Comparison of ENCODE assay signal across 18 mouse cellular contexts in the genomic region with DNA sequence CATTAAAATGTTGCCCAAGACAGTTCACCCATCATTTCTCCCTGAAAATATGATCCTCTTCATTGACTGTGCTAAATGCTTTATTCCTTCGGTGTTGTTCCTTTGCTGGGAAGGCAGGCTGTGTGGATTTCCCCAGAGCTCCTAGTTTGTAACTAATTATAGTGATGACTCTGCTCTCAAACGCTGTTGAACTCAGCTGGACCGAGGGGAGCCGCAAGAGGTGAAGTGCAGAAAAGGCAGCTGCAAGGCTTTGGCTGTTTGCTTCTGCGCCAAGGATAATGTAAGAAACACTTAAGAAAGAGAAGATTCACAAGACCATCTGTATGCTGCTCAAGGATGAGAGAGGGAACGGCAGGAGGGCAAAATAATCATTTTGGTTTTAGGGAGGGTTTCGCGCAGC.
DNase-seq lines count a peak whose midpoint lies in the region; ATAC-seq lines count a peak whose summit lies in the region.
"Had no signal": no experiment of that assay in that cellular context is flagged by ENCODE, and none has a peak within 500 bp of the region (broad histone marks: within the 10 kb centered on the region; RNA-seq: fewer than 3 reads in every experiment).

No protein-coding gene starts in this region.

- no peak overlapping the region for H3K9ac ChIP-seq in hindbrain, embryonic 16.5 days (ENCODE audit: low read depth, low read length)
- H3K9ac ChIP-seq: hindbrain, embryonic 14.5 days; limb, embryonic 13.5 days; liver, embryonic 15.5 days had no signal

- DNase-seq in hindbrain, embryonic 10.5 days (ENCODE audit: low spot score) = no peak
- peak; percentile 20 for DNase-seq in urinary bladder, postnatal 14 days (ENCODE audit: low spot score)
- DNase-seq in urinary bladder, adult 18-20 months (ENCODE audit: low spot score in 2 of 2) = no peak
- peak; percentile 54 to 57 for DNase-seq in heart, postnatal 10 days
- no peak for DNase-seq in B cell, adult 2 months
- DNase-seq in spleen, postnatal 36 days (ENCODE audit: low spot score in 2 of 2) = no peak
- DNase-seq: adrenal gland, postnatal 10 days; cerebellum, adult 9-11 months; kidney, adult 8-10 months; right cerebral cortex, adult 18-20 months had no signal

- no peak; the same call in 1 of the 2 replicates for ATAC-seq in hindbrain, embryonic 16.5 days
- ATAC-seq: forebrain, embryonic 16.5 days had no signal

- no peaks in the 10 kb centered on the region for H3K4me1 ChIP-seq in hindbrain, embryonic 16.5 days (ENCODE audit: control insufficient read depth, insufficient read depth, low read depth, low read length)
- no peaks in the 10 kb centered on the region for H3K4me1 ChIP-seq in hindbrain, embryonic 10.5 days (replicated peaks)
- H3K4me1 ChIP-seq: limb, embryonic 13.5 days; liver, embryonic 15.5 days; midbrain, embryonic 10.5 days had no signal

- no peaks in the 10 kb centered on the region for H3K9me3 ChIP-seq in hindbrain, embryonic 16.5 days (ENCODE audit: control insufficient read depth, low read length)
- H3K9me3 ChIP-seq in hindbrain, embryonic 10.5 days = no peaks in the 10 kb centered on the region
- H3K9me3 ChIP-seq: limb, embryonic 13.5 days; liver, embryonic 15.5 days; midbrain, embryonic 10.5 days had no signal

- 55% methylated on average over 8 of the region's 8 CpGs for WGBS in hindbrain, embryonic 16.5 days
- WGBS in hindbrain, embryonic 10.5 days = 87% methylated on average over 8 of the region's 8 CpGs

- no peaks in the 10 kb centered on the region for H3K27me3 ChIP-seq in hindbrain, embryonic 16.5 days (replicated peaks; ENCODE audit: control insufficient read depth, insufficient read depth, low read length)
- H3K27me3 ChIP-seq in hindbrain, embryonic 10.5 days (ENCODE audit: insufficient read depth, poor library complexity, severe bottlenecking) = no peaks in the 10 kb centered on the region
- H3K27me3 ChIP-seq: limb, embryonic 13.5 days; liver, embryonic 15.5 days had no signal

- H3K4me3 ChIP-seq in hindbrain, embryonic 16.5 days (ENCODE audit: low read length) = no peak overlapping the region
- H3K4me3 ChIP-seq in hindbrain, embryonic 10.5 days = no peak overlapping the region
- H3K4me3 ChIP-seq: erythroblast, embryonic 14.5 days; limb, embryonic 13.5 days; liver, embryonic 15.5 days; midbrain, embryonic 10.5 days had no signal

- H3K36me3 ChIP-seq in hindbrain, embryonic 16.5 days (ENCODE audit: control insufficient read depth, insufficient read depth, low read length) = no peaks in the 10 kb centered on the region
- no peaks in the 10 kb centered on the region for H3K36me3 ChIP-seq in hindbrain, embryonic 10.5 days
- H3K36me3 ChIP-seq: limb, embryonic 13.5 days; liver, embryonic 15.5 days; midbrain, embryonic 10.5 days had no signal

- no peak overlapping the region for H3K27ac ChIP-seq in hindbrain, embryonic 16.5 days (ENCODE audit: low read depth, low read length)
- no peak overlapping the region for H3K27ac ChIP-seq in hindbrain, embryonic 10.5 days
- H3K27ac ChIP-seq: hindbrain, embryonic 14.5 days; limb, embryonic 13.5 days; liver, embryonic 15.5 days; midbrain, embryonic 10.5 days; stomach, postnatal 0 days had no signal

- H3K4me2 ChIP-seq in hindbrain, embryonic 16.5 days (ENCODE audit: low read length) = peak overlapping the region; percentile 15; the same call in 1 of the 2 replicates
- H3K4me2 ChIP-seq: hindbrain, embryonic 14.5 days; limb, embryonic 13.5 days; liver, embryonic 15.5 days had no signal

- intact Hi-C loops in heart, postnatal 10 days (cut with DNase I) = no loop called here

Comparison
In these comparisons a context has a peak if more than half of its experiments do, and no peak if none do; other contexts are left out.
1. DNase-seq: peak in urinary bladder, postnatal 14 days (single experiment) and heart, postnatal 10 days (2 of 2); none in hindbrain, embryonic 10.5 days (single experiment), urinary bladder, adult 18-20 months (0 of 2), B cell, adult 2 months (0 of 2) and spleen, postnatal 36 days (0 of 2).